Mouse (Mus musculus) heart, postnatal 0 days (tissue): ENCODE data around the gene 9430038I01Rik. TPM values are rescaled to one million over a fixed set of nuclear protein-coding genes. Genes with fewer than 3 reads are reported as not detected.

Source experiments
- ATAC-seq: fragments of 200-750 bp; cut with Nextera tagmentation; 2 replicates; pipeline ENCODE4 v1.8.0; 2017; ENCODE audit warnings: low read depth, moderate number of reproducible peaks, moderate library complexity; ENCODE audit not compliant: insufficient read depth
- DNase-seq: peaks from one replicate; pipeline ENCODE4 v3.0.0-alpha.2; 2016; ENCODE audit warnings: low spot score
- H3K27ac ChIP-seq: fragments of 300-500 bp; sonication (generic); 2 replicates; pipeline ENCODE4 v1.5.1; 2014; ENCODE audit warnings: low read depth, mild to moderate bottlenecking
- H3K27me3 ChIP-seq: fragments of 300-500 bp; sonication (generic); 2 replicates; pipeline ENCODE4 v1.6.1; 2014; ENCODE audit warnings: low read length, mixed read lengths; ENCODE audit not compliant: control insufficient read depth, insufficient read depth
- H3K36me3 ChIP-seq: fragments of 300-500 bp; sonication (generic); replicated peaks from 2 replicates; pipeline ENCODE4 v1.6.1; 2014; ENCODE audit warnings: low read length, mixed read lengths; ENCODE audit not compliant: control insufficient read depth, insufficient read depth
- H3K4me1 ChIP-seq: fragments of 300-500 bp; sonication (generic); 2 replicates; pipeline ENCODE4 v1.6.1; 2014; ENCODE audit warnings: antibody characterized with exemption; ENCODE audit not compliant: control insufficient read depth, insufficient read depth
- H3K4me2 ChIP-seq: fragments of 300-500 bp; sonication (generic); 2 replicates; pipeline ENCODE4 v1.6.1; 2014; ENCODE audit warnings: low read depth, mild to moderate bottlenecking, low read length, moderate library complexity
- H3K4me3 ChIP-seq: fragments of 300-500 bp; sonication (generic); 2 replicates; pipeline ENCODE4 v1.5.1; 2014; ENCODE audit warnings: low read depth, low read length
- H3K9ac ChIP-seq: fragments of 300-500 bp; sonication (generic); replicated peaks from 2 replicates; pipeline ENCODE4 v1.6.1; 2014; ENCODE audit warnings: low read depth, low read length, mixed read lengths
- H3K9me3 ChIP-seq: fragments of 300-500 bp; sonication (generic); replicated peaks from 2 replicates; pipeline ENCODE4 v1.6.1; 2016; ENCODE audit warnings: low read length; ENCODE audit not compliant: control insufficient read depth
- CTCF ChIP-seq: IDR thresholded peaks from 2 replicates; pipeline ENCODE4 v1.5.1; 2016; ENCODE audit warnings: antibody characterized with exemption, control low read depth, low read depth
- EP300 ChIP-seq: IDR thresholded peaks from 2 replicates; pipeline ENCODE4 v1.6.1; 2016; ENCODE audit warnings: antibody characterized with exemption, low read depth
- WGBS: fragments of 180-500 bp; shearing (Covaris S2); extraction: QIAGEN DNeasy Blood & Tissue Kit; methylation state at CpG from one replicate; pipeline ENCODE4 v1.1.7; 2014; 5-methylcytosine and 5-hydroxymethylcytosine counted together
- polyA plus RNA-seq: library from polyadenylated mRNA; unstranded; fragments of >200 nt; fragmentation: Nextera tagmentation; extraction: Ambion mirVana; gene quantifications from 2 replicates; pipeline ENCODE4 v1.2.1, GENCODE M21; 2015
- total RNA-seq: library from RNA; depleted of rRNA; stranded (reverse); fragments of >200 nt; gene quantifications from 2 replicates; pipeline ENCODE4 v1.2.3, GENCODE M21; 2014; ENCODE audit warnings: low replicate concordance

9430038I01Rik gene
- total and polyA plus RNA-seq, 2 experiments from 2014 or later: 11.8 to 15.0 TPM

- H3K27ac ChIP-seq: no peak overlapping the region
- peak; percentile 20; the same call in 1 of the 2 replicates for ATAC-seq
- TF ChIP-seq CTCF (no peak), EP300 (no peak)
Measured at GRCm38 (mm10) chr7:137395421-137395820, 15.1 kb downstream of the 9430038I01Rik start.

GRCm38 (mm10) chr7:137387863-137388262, 22.7 kb downstream of the 9430038I01Rik start:
- TF ChIP-seq CTCF (no peak), EP300 (no peak)
- no peak overlapping the region for H3K9ac ChIP-seq
- H3K27ac ChIP-seq: no peak overlapping the region
- H3K9me3 ChIP-seq: no peaks in the 10 kb centered on the region
- H3K4me3 ChIP-seq: no peak overlapping the region
- 95% methylated on average over 5 of the region's 5 CpGs for WGBS
- no peaks in the 10 kb centered on the region for H3K27me3 ChIP-seq
- H3K36me3 ChIP-seq: peaks cover 4% of the 10 kb centered on the region; the same call in 1 of the 2 replicates
- DNase-seq (no peak), ATAC-seq (no peak)
- no peaks in the 10 kb centered on the region for H3K4me1 ChIP-seq
- no peak overlapping the region for H3K4me2 ChIP-seq

More at GRCm38 (mm10) chr7:137395421-137395820, 15.1 kb downstream of the 9430038I01Rik start:
- H3K27me3 ChIP-seq: no peaks in the 10 kb centered on the region
- no peaks in the 10 kb centered on the region for H3K4me1 ChIP-seq
- H3K9ac ChIP-seq: no peak overlapping the region
- no peak overlapping the region for H3K4me2 ChIP-seq
- H3K4me3 ChIP-seq: no peak overlapping the region
- H3K36me3 ChIP-seq: no peaks in the 10 kb centered on the region
- no peaks in the 10 kb centered on the region for H3K9me3 ChIP-seq
- DNase-seq: peak; percentile 19
- WGBS: 69% methylated on average over 4 of the region's 4 CpGs

GRCm38 (mm10) chr7:137374996-137375395, 35.6 kb downstream of the 9430038I01Rik start:
- Histone ChIP-seq H3K36me3 (0 out of 2 replicates have a peak, but pooled peaks cover 15% of the 10 kb centered on the region), H3K9me3 (no peaks in the 10 kb centered on the region), H3K4me1 (no peaks in the 10 kb centered on the region), H3K4me2 (no peak overlapping the region), H3K27me3 (no peaks in the 10 kb centered on the region), H3K9ac (no peak overlapping the region), H3K4me3 (no peak overlapping the region), H3K27ac (no peak overlapping the region)
- ATAC-seq (no peak), DNase-seq (no peak)
- WGBS: 93% methylated on average over 7 of the region's 7 CpGs
- TF ChIP-seq CTCF: no peak
- TF ChIP-seq EP300: no peak

- Histone ChIP-seq H3K9ac (no peak overlapping the region), H3K4me3 (no peak overlapping the region), H3K36me3 (0 out of 2 replicates have a peak, but pooled peaks cover 15% of the 10 kb centered on the region), H3K9me3 (no peaks in the 10 kb centered on the region), H3K4me2 (no peak overlapping the region), H3K4me1 (no peaks in the 10 kb centered on the region), H3K27me3 (no peaks in the 10 kb centered on the region), H3K27ac (no peak overlapping the region)
- no peak for DNase-seq
- TF ChIP-seq EP300 (no peak), CTCF (no peak)
- WGBS: 50% methylated on average over 4 of the region's 4 CpGs
- ATAC-seq: no peak
Measured at GRCm38 (mm10) chr7:137371770-137372169, 38.8 kb downstream of the 9430038I01Rik start.

GRCm38 (mm10) chr7:137370175-137370574, 40.4 kb downstream of the 9430038I01Rik start:
- 0 out of 2 replicates have a peak, but pooled peaks cover 5% of the 10 kb centered on the region for H3K36me3 ChIP-seq
- no peak overlapping the region for H3K4me3 ChIP-seq
- no peaks in the 10 kb centered on the region for H3K4me1 ChIP-seq
- TF ChIP-seq EP300: no peak
- no peak for TF ChIP-seq CTCF
- no peak for DNase-seq
- no peak overlapping the region for H3K9ac ChIP-seq
- no peaks in the 10 kb centered on the region for H3K9me3 ChIP-seq
- ATAC-seq: no peak
- WGBS: 60% methylated on average over 2 of the region's 2 CpGs
- no peak overlapping the region for H3K4me2 ChIP-seq
- H3K27me3 ChIP-seq: no peaks in the 10 kb centered on the region
- H3K27ac ChIP-seq: no peak overlapping the region

GRCm38 (mm10) chr7:137366736-137367135, 43.8 kb downstream of the 9430038I01Rik start:
- Histone ChIP-seq H3K4me2 (no peak overlapping the region), H3K36me3 (no peaks in the 10 kb centered on the region), H3K27me3 (no peaks in the 10 kb centered on the region), H3K9ac (no peak overlapping the region), H3K4me3 (no peak overlapping the region), H3K9me3 (no peaks in the 10 kb centered on the region), H3K27ac (no peak overlapping the region), H3K4me1 (no peaks in the 10 kb centered on the region)
- ATAC-seq (no peak), DNase-seq (no peak)
- WGBS: 65% methylated on average over 4 of the region's 4 CpGs
- no peak for TF ChIP-seq CTCF
- no peak for TF ChIP-seq EP300
